Mouse (Mus musculus) ovary, postnatal 10 days (tissue): ENCODE measurements around the gene Gm20807.
"Not testable (repeated sequence)": the region's sequence is repeated elsewhere in the genome, so short reads cannot be mapped to it uniquely, and the experiment has no call there.

Source experiments
- DNase-seq: peaks from one replicate; pipeline ENCODE4 v3.0.0; 2022; ENCODE audit warnings: low spot score

The Gm20807 gene

DNA sequence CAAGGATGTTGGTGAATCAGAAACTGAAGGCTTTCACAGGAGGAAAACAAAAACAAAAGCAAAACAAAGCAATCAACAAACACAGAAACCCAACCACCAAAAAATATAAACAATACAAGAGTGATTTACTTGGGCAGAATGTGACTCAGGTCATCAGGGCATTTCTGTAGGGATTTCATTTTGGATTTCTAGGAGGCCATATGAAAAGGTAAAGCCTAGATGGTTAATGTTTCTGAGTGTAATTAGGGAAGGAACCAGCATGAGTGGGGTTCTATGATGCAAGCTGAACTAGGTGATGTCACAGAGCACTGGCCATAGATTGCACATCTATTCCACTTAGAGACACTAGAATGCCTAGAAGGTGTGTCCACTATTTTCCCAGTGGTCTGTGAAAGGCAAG is at the start of gene Gm20807:
Gene Gm20807, plus strand, starts transcription at position 301 of the 400 bp plus-strand sequence.
- not testable (repeated sequence) for DNase-seq
